Mouse (Mus musculus): ENCODE data around the gene Cdh26. TPM values are rescaled to one million over a fixed set of nuclear protein-coding genes. Genes with fewer than 3 reads are reported as not detected.

The Cdh26 gene
- total and polyA plus RNA-seq, 3 experiments: not detected

GRCm38 (mm10) chr2:178416970-178417369 lies 13.4 kb upstream of the Cdh26 start:
- DNase-seq (ENCODE audit: low read depth, low spot score): no peak
- H3K79me2 ChIP-seq (ENCODE audit: control insufficient read depth, insufficient read depth, low read length, poor library complexity): no peaks in the 10 kb centered on the region
- H3K27me3 ChIP-seq (ENCODE audit: control insufficient read depth in 1 of 2, insufficient read depth in 2 of 2, low read length in 2 of 2): no peaks in the 10 kb centered on the region
- TF ChIP-seq POLR2AphosphoS5 (IDR thresholded peaks at IDR 0.05; ENCODE audit: borderline replicate concordance, low read depth, low read length) (no peak), CTCF (IDR thresholded peaks at IDR 0.05 in 2 of 3, conservative IDR thresholded peaks at IDR 0.05 in 1 of 3; ENCODE audit: control insufficient read depth in 1 of 3, insufficient read depth in 1 of 3, low read depth in 2 of 3, low read length in 3 of 3, poor library complexity in 1 of 3, severe bottlenecking in 1 of 3) (no peak), BHLHE40 (IDR thresholded peaks at IDR 0.05; ENCODE audit: borderline replicate concordance, low read depth, low read length) (no peak), GATA1 (IDR thresholded peaks at IDR 0.05; ENCODE audit: low read depth, low read length) (no peak), RCOR1 (IDR thresholded peaks at IDR 0.05; ENCODE audit: low read depth, low read length) (no peak), ZC3H11A (IDR thresholded peaks at IDR 0.05; ENCODE audit: low read depth, low read length) (no peak), ZKSCAN1 (IDR thresholded peaks at IDR 0.05; ENCODE audit: low read depth, low read length) (no peak), MEF2A (IDR thresholded peaks at IDR 0.05; ENCODE audit: extremely low read depth, insufficient replicate concordance, low read depth, low read length, poor library complexity, severe bottlenecking) (no peak), TCF12 (IDR thresholded peaks at IDR 0.05; ENCODE audit: low read depth, low read length) (no peak), EP300 (IDR thresholded peaks at IDR 0.05; ENCODE audit: low read depth in 1 of 2, low read length in 2 of 2) (no peak), E2F4 (IDR thresholded peaks at IDR 0.05; ENCODE audit: borderline replicate concordance, low read depth, low read length) (no peak), TBP (IDR thresholded peaks at IDR 0.05; ENCODE audit: low read depth, low read length) (no peak), GABPA (IDR thresholded peaks at IDR 0.05; ENCODE audit: low read depth, low read length) (no peak)
- no peaks in the 10 kb centered on the region for H3K36me3 ChIP-seq (ENCODE audit: control insufficient read depth in 1 of 2, insufficient read depth in 2 of 2, low read length in 2 of 2)
- H3K4me1 ChIP-seq (ENCODE audit: control insufficient read depth in 1 of 2, insufficient read depth in 2 of 2, low read length in 2 of 2): no peaks in the 10 kb centered on the region
- H3K4me3 ChIP-seq (ENCODE audit: control insufficient read depth in 1 of 2, insufficient read depth in 1 of 2, low read depth in 2 of 2, low read length in 2 of 2): no peak overlapping the region
- no peaks in the 10 kb centered on the region for H3K9me3 ChIP-seq (replicated peaks; ENCODE audit: insufficient read depth, low read length)
- H3K27ac ChIP-seq (ENCODE audit: control insufficient read depth, low read depth, low read length): no peak overlapping the region
- H3K9ac ChIP-seq (ENCODE audit: control insufficient read depth, low read depth, low read length, poor library complexity, severe bottlenecking): no peak overlapping the region

- Histone ChIP-seq H3K79me2 (ENCODE audit: control insufficient read depth, insufficient read depth, low read length, poor library complexity) (no peaks in the 10 kb centered on the region), H3K9me3 (replicated peaks; ENCODE audit: insufficient read depth, low read length) (no peaks in the 10 kb centered on the region), H3K9ac (ENCODE audit: control insufficient read depth, low read depth, low read length, poor library complexity, severe bottlenecking) (no peak overlapping the region), H3K4me3 (ENCODE audit: control insufficient read depth in 1 of 2, insufficient read depth in 1 of 2, low read depth in 2 of 2, low read length in 2 of 2) (no peak overlapping the region), H3K27ac (ENCODE audit: control insufficient read depth, low read depth, low read length) (no peak overlapping the region), H3K4me1 (ENCODE audit: control insufficient read depth in 1 of 2, insufficient read depth in 2 of 2, low read length in 2 of 2) (no peaks in the 10 kb centered on the region), H3K27me3 (ENCODE audit: control insufficient read depth in 1 of 2, insufficient read depth in 2 of 2, low read length in 2 of 2) (no peaks in the 10 kb centered on the region), H3K36me3 (ENCODE audit: control insufficient read depth in 1 of 2, insufficient read depth in 2 of 2, low read length in 2 of 2) (no peaks in the 10 kb centered on the region)
- no peak for DNase-seq (ENCODE audit: low read depth, low spot score)
- TF ChIP-seq MEF2A (IDR thresholded peaks at IDR 0.05; ENCODE audit: extremely low read depth, insufficient replicate concordance, low read depth, low read length, poor library complexity, severe bottlenecking) (no peak), HCFC1 (IDR thresholded peaks at IDR 0.05; ENCODE audit: low read depth, low read length) (no peak), NELFE (IDR thresholded peaks at IDR 0.05; ENCODE audit: low read depth, low read length) (no peak), POLR2A (IDR thresholded peaks at IDR 0.05; ENCODE audit: control insufficient read depth in 1 of 2, insufficient read depth in 1 of 2, low read depth in 1 of 2, low read length in 2 of 2, poor library complexity in 1 of 2) (no peak)
These were observed 9.8 kb upstream of the Cdh26 start for GRCm38 (mm10) chr2:178420576-178420975.

Data from MEL (cell line).